In the genomic region with DNA sequence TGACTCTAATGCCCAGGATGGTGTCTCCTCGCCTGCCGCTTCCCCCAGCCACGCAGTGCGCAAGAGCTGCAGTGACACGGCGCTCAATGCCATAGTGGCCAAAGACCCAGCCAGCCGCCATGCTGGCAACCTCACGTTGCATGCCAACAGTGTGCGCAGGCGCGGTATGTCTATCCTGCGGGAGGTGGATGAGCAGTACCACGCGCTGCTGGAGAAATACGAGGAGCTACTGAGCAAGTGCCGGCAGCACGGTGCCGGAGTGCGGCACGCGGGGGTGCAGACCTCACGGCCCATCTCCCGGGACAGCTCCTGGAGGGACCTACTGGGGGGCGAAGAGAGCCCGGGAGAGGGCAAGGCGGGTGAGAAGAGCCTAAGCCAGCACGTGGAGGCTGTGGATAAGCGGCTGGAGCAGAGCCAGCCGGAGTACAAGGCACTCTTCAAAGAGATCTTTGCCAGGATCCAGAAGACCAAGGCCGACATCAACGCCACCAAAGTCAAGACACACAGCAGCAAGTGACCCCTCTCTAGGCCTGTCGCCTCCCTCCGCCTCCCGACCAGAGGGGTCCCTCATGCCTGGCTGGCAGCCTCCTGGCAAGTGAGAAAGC, we compare ENCODE assay signal across 10 mouse cellular contexts. TPM values are rescaled to one million over a fixed set of nuclear protein-coding genes. Genes with fewer than 3 reads are reported as not detected.
DNase-seq lines count a peak whose midpoint lies in the region; ATAC-seq and TF ChIP-seq lines count a peak whose summit lies in the region.
"Had no signal": no experiment of that assay in that cellular context is flagged by ENCODE, and none has a peak within 500 bp of the region (broad histone marks: within the 10 kb centered on the region; RNA-seq: fewer than 3 reads in every experiment).

No protein-coding gene starts in this region.

- H3K9me3 ChIP-seq in heart, embryonic 11.5 days (replicated peaks; ENCODE audit: control insufficient read depth, low read length): no peaks in the 10 kb centered on the region
- no peaks in the 10 kb centered on the region for H3K9me3 ChIP-seq in midbrain, postnatal 0 days (ENCODE audit: low read length)
- no peaks in the 10 kb centered on the region for H3K9me3 ChIP-seq in midbrain, embryonic 16.5 days (replicated peaks; ENCODE audit: control insufficient read depth, low read length, poor library complexity, severe bottlenecking)
- no peaks in the 10 kb centered on the region for H3K9me3 ChIP-seq in limb, embryonic 12.5 days

- no peak overlapping the region for H3K27ac ChIP-seq in heart, embryonic 11.5 days (ENCODE audit: low read depth, low read length)
- no peak overlapping the region for H3K27ac ChIP-seq in midbrain, postnatal 0 days (ENCODE audit: low read depth, low read length)
- no peak overlapping the region for H3K27ac ChIP-seq in midbrain, embryonic 16.5 days (ENCODE audit: low read length)
- no peak overlapping the region for H3K27ac ChIP-seq in limb, embryonic 12.5 days

- intact Hi-C loops in heart, postnatal 25 days (cut with DNase I): no loop called here

- WGBS in heart, embryonic 11.5 days (ENCODE audit: insufficient replicate concordance): 47% methylated on average over 34 of the region's 34 CpGs
- 68% methylated on average over 34 of the region's 34 CpGs for WGBS in midbrain, postnatal 0 days
- 71% methylated on average over 34 of the region's 34 CpGs for WGBS in midbrain, embryonic 16.5 days
- WGBS in limb, embryonic 12.5 days: 63% methylated on average over 34 of the region's 34 CpGs

- DNase-seq in heart, postnatal 25 days (ENCODE audit: low spot score): no peak
- DNase-seq in midbrain, postnatal 0 days (ENCODE audit: low spot score): peak; percentile 29
- DNase-seq in testis, postnatal 10 days (ENCODE audit: low spot score): peak; percentile 44
- no peak for DNase-seq in thymus, postnatal 14 days
- no peak for DNase-seq in retina, embryonic 14.5 days (ENCODE audit: low spot score)
- DNase-seq: kidney, postnatal 14 days; right cerebral cortex, adult 18-20 months had no signal

- H3K4me2 ChIP-seq in heart, embryonic 11.5 days: peak overlapping the region; percentile 59
- no peak overlapping the region for H3K4me2 ChIP-seq in midbrain, postnatal 0 days (ENCODE audit: low read depth, low read length, poor library complexity, severe bottlenecking)
- no peak overlapping the region for H3K4me2 ChIP-seq in midbrain, embryonic 16.5 days (ENCODE audit: low read length)
- peak overlapping the region; percentile 21; the same call in 1 of the 2 replicates for H3K4me2 ChIP-seq in limb, embryonic 12.5 days

- TF ChIP-seq CTCF in midbrain, postnatal 0 days (IDR thresholded peaks at IDR 0.05): no peak

- H3K4me3 ChIP-seq in heart, embryonic 11.5 days (ENCODE audit: low read depth, low read length): peak overlapping the region; percentile 13
- H3K4me3 ChIP-seq in midbrain, postnatal 0 days (ENCODE audit: low read depth, low read length): no peak overlapping the region
- H3K4me3 ChIP-seq in midbrain, embryonic 16.5 days (ENCODE audit: low read depth, low read length): no peak overlapping the region
- H3K4me3 ChIP-seq in limb, embryonic 12.5 days (replicated peaks): no peak overlapping the region

- H3K36me3 ChIP-seq in heart, embryonic 11.5 days (ENCODE audit: control insufficient read depth, insufficient read depth, low read length): peaks cover 8% of the 10 kb centered on the region; the same call in 1 of the 2 replicates
- H3K36me3 ChIP-seq in midbrain, postnatal 0 days (ENCODE audit: insufficient read depth, low read length): peaks cover 46% of the 10 kb centered on the region
- peaks cover 36% of the 10 kb centered on the region for H3K36me3 ChIP-seq in midbrain, embryonic 16.5 days (ENCODE audit: control insufficient read depth, insufficient read depth, low read length)
- peaks cover 66% of the 10 kb centered on the region for H3K36me3 ChIP-seq in limb, embryonic 12.5 days

- H3K4me1 ChIP-seq in heart, embryonic 11.5 days (ENCODE audit: control insufficient read depth, insufficient read depth, low read length): peaks cover 3% of the 10 kb centered on the region; the same call in 1 of the 2 replicates
- no peaks in the 10 kb centered on the region for H3K4me1 ChIP-seq in midbrain, postnatal 0 days (ENCODE audit: insufficient read depth, low read length)
- H3K4me1 ChIP-seq in midbrain, embryonic 16.5 days (ENCODE audit: control insufficient read depth, insufficient read depth, low read length): no peaks in the 10 kb centered on the region
- no peaks in the 10 kb centered on the region for H3K4me1 ChIP-seq in limb, embryonic 12.5 days (replicated peaks)

- H3K9ac ChIP-seq in heart, embryonic 11.5 days (ENCODE audit: low read depth, low read length): peak overlapping the region; percentile 4; the same call in 1 of the 2 replicates
- no peak overlapping the region for H3K9ac ChIP-seq in midbrain, postnatal 0 days (replicated peaks; ENCODE audit: low read length, poor library complexity, severe bottlenecking)
- H3K9ac ChIP-seq in midbrain, embryonic 16.5 days (ENCODE audit: low read depth, low read length): no peak overlapping the region
- no peak overlapping the region for H3K9ac ChIP-seq in limb, embryonic 12.5 days (replicated peaks)

- no peaks in the 10 kb centered on the region; the same call in 1 of the 2 replicates for H3K27me3 ChIP-seq in heart, embryonic 11.5 days (ENCODE audit: control insufficient read depth, insufficient read depth, low read length)
- no peaks in the 10 kb centered on the region for H3K27me3 ChIP-seq in midbrain, postnatal 0 days (ENCODE audit: insufficient read depth, low read length)
- H3K27me3 ChIP-seq in midbrain, embryonic 16.5 days (ENCODE audit: control insufficient read depth, insufficient read depth, low read depth, low read length): no peaks in the 10 kb centered on the region
- peaks cover 8% of the 10 kb centered on the region for H3K27me3 ChIP-seq in limb, embryonic 12.5 days

- 0 out of 2 replicates have a peak, but pooled peaks have one; percentile 42 for ATAC-seq in heart, embryonic 11.5 days (replicated peaks; ENCODE audit: insufficient number of reproducible peaks, low FRiP score, low TSS enrichment)
- no peak for ATAC-seq in midbrain, postnatal 0 days (ENCODE audit: low FRiP score)
- ATAC-seq in midbrain, embryonic 16.5 days: no peak
- ATAC-seq in limb, embryonic 12.5 days (ENCODE audit: insufficient number of reproducible peaks, insufficient read depth, low FRiP score, low TSS enrichment, low read depth): no peak

RNA-seq across cellular contexts. Expression of a gene that starts 9.7 kb away (rescaled TPM):
- 163 and 177 TPM in 2 replicates for polyA plus RNA-seq in heart, embryonic 11.5 days (2014; fragmentation: Nextera tagmentation; extraction: Ambion mirVana)
- 100 to 1,000 TPM; 143 to 145 TPM for total RNA-seq in heart, postnatal 25 days (2021)
- total RNA-seq in midbrain, postnatal 0 days (2014; rRNA removed): 69.2 and 78.1 TPM in 2 replicates
- polyA plus RNA-seq in midbrain, postnatal 0 days (2015; fragmentation: Nextera tagmentation; extraction: Ambion mirVana): 187 and 201 TPM in 2 replicates
- 173 and 180 TPM in 2 replicates for polyA plus RNA-seq in midbrain, embryonic 16.5 days (2015; fragmentation: Nextera tagmentation; extraction: Ambion mirVana)
- 175 and 182 TPM in 2 replicates for polyA plus RNA-seq in limb, embryonic 12.5 days (2016; fragmentation: Nextera tagmentation; extraction: Ambion mirVana)

RNA-seq across cellular contexts. Expression of a gene that starts 12.1 kb away (rescaled TPM):
- 6.2 and 7.8 TPM in 2 replicates for polyA plus RNA-seq in heart, embryonic 11.5 days (2014; fragmentation: Nextera tagmentation; extraction: Ambion mirVana)
- total RNA-seq in heart, postnatal 25 days (2021): 1 to 10 TPM; 5.5 to 6.6 TPM
- total RNA-seq in midbrain, postnatal 0 days (2014; rRNA removed): 66.0 and 68.8 TPM in 2 replicates
- polyA plus RNA-seq in midbrain, postnatal 0 days (2015; fragmentation: Nextera tagmentation; extraction: Ambion mirVana): 16.0 and 17.2 TPM in 2 replicates
- polyA plus RNA-seq in midbrain, embryonic 16.5 days (2015; fragmentation: Nextera tagmentation; extraction: Ambion mirVana): 18.5 and 21.6 TPM in 2 replicates
- 19.7 and 19.9 TPM in 2 replicates for polyA plus RNA-seq in limb, embryonic 12.5 days (2016; fragmentation: Nextera tagmentation; extraction: Ambion mirVana)

RNA-seq across cellular contexts. Expression of a gene that starts 25.9 kb away (rescaled TPM):
- polyA plus RNA-seq in heart, embryonic 11.5 days (2014; fragmentation: Nextera tagmentation; extraction: Ambion mirVana): 1,505 and 1,518 TPM in 2 replicates
- total RNA-seq in heart, postnatal 25 days (2021): 1,000 to 10,000 TPM; 2,312 to 2,343 TPM
- 319 and 329 TPM in 2 replicates for total RNA-seq in midbrain, postnatal 0 days (2014; rRNA removed)
- polyA plus RNA-seq in midbrain, postnatal 0 days (2015; fragmentation: Nextera tagmentation; extraction: Ambion mirVana): 934 and 951 TPM in 2 replicates
- polyA plus RNA-seq in midbrain, embryonic 16.5 days (2015; fragmentation: Nextera tagmentation; extraction: Ambion mirVana): 773 and 819 TPM in 2 replicates
- polyA plus RNA-seq in limb, embryonic 12.5 days (2016; fragmentation: Nextera tagmentation; extraction: Ambion mirVana): 960 and 975 TPM in 2 replicates

RNA-seq across cellular contexts. Expression of a gene that starts 26.1 kb away (rescaled TPM):
- 12.0 and 12.7 TPM in 2 replicates for polyA plus RNA-seq in heart, embryonic 11.5 days (2014; fragmentation: Nextera tagmentation; extraction: Ambion mirVana)
- 10 to 100 TPM; 27.0 to 28.0 TPM for total RNA-seq in heart, postnatal 25 days (2021)
- total RNA-seq in midbrain, postnatal 0 days (2014; rRNA removed): 22.1 and 27.4 TPM in 2 replicates
- 27.7 and 29.4 TPM in 2 replicates for polyA plus RNA-seq in midbrain, postnatal 0 days (2015; fragmentation: Nextera tagmentation; extraction: Ambion mirVana)
- 20.1 and 23.1 TPM in 2 replicates for polyA plus RNA-seq in midbrain, embryonic 16.5 days (2015; fragmentation: Nextera tagmentation; extraction: Ambion mirVana)
- polyA plus RNA-seq in limb, embryonic 12.5 days (2016; fragmentation: Nextera tagmentation; extraction: Ambion mirVana): 25.3 and 26.5 TPM in 2 replicates

RNA-seq across cellular contexts. Expression of a gene that starts 26.3 kb away (rescaled TPM):
- 6.2 and 7.8 TPM in 2 replicates for polyA plus RNA-seq in heart, embryonic 11.5 days (2014; fragmentation: Nextera tagmentation; extraction: Ambion mirVana)
- 1 to 10 TPM; 4.2 to 5.4 TPM for total RNA-seq in heart, postnatal 25 days (2021)
- 96.0 and 106 TPM in 2 replicates for total RNA-seq in midbrain, postnatal 0 days (2014; rRNA removed)
- polyA plus RNA-seq in midbrain, postnatal 0 days (2015; fragmentation: Nextera tagmentation; extraction: Ambion mirVana): 65.6 TPM in 2 replicates
- 68.6 and 75.2 TPM in 2 replicates for polyA plus RNA-seq in midbrain, embryonic 16.5 days (2015; fragmentation: Nextera tagmentation; extraction: Ambion mirVana)
- 2.2 and 2.5 TPM in 2 replicates for polyA plus RNA-seq in limb, embryonic 12.5 days (2016; fragmentation: Nextera tagmentation; extraction: Ambion mirVana)

Comparison
In these comparisons a context has a peak if more than half of its experiments do, and no peak if none do; other contexts are left out.
1. H3K4me2 ChIP-seq: peak in heart, embryonic 11.5 days (single experiment) and limb, embryonic 12.5 days (single experiment); none in midbrain, postnatal 0 days (single experiment) and midbrain, embryonic 16.5 days (single experiment).
2. DNase-seq: peak in midbrain, postnatal 0 days (single experiment) and testis, postnatal 10 days (single experiment); none in heart, postnatal 25 days (single experiment), thymus, postnatal 14 days (single experiment) and retina, embryonic 14.5 days (single experiment).